Mouse (Mus musculus): ENCODE measurements at regions not wholly inside any gene's neighbourhood (a gene's known extent, or its start where the extent isn't known, plus 50 kb on each side); places are given as distances from the start of the nearest gene placed in this dataset.

- TF ChIP-seq POLR2A (IDR thresholded peaks at IDR 0.05; ENCODE audit: borderline replicate concordance, extremely low read depth, insufficient read depth, insufficient read length) = no peak
- 58% methylated on average over 2 of the region's 2 CpGs for WGBS
- ATAC-seq (ENCODE audit: low FRiP score, low read depth) (no peak), DNase-seq (ENCODE audit: low spot score) (peak; percentile 24)
- Histone ChIP-seq H3K4me1 (ENCODE audit: control insufficient read depth, insufficient read depth, low read length) (peaks cover 8% of the 10 kb centered on the region; the same call in 1 of the 2 replicates), H3K36me3 (ENCODE audit: control insufficient read depth, insufficient read depth, low read length) (no peaks in the 10 kb centered on the region), H3K9me3 (ENCODE audit: control insufficient read depth, low read length) (no peaks in the 10 kb centered on the region), H3K4me2 (replicated peaks; ENCODE audit: low read depth, low read length, severe bottlenecking) (no peak overlapping the region), H3K27ac (replicated peaks; ENCODE audit: low read depth, low read length) (no peak overlapping the region), H3K4me3 (replicated peaks; ENCODE audit: low read length) (no peak overlapping the region), H3K27me3 (ENCODE audit: control insufficient read depth, insufficient read depth, low read length) (no peaks in the 10 kb centered on the region), H3K9ac (ENCODE audit: low read depth, low read length, severe bottlenecking) (no peak overlapping the region)
Measured at GRCm38 (mm10) chr15:52508609-52509008, 1376.1 kb upstream of the Gm7489 start.

- no peak for TF ChIP-seq POLR2A (IDR thresholded peaks at IDR 0.05; ENCODE audit: borderline replicate concordance, extremely low read depth, insufficient read depth, insufficient read length)
- Histone ChIP-seq H3K4me3 (replicated peaks; ENCODE audit: low read length) (no peak overlapping the region), H3K27ac (replicated peaks; ENCODE audit: low read depth, low read length) (no peak overlapping the region), H3K36me3 (ENCODE audit: control insufficient read depth, insufficient read depth, low read length) (no peaks in the 10 kb centered on the region), H3K4me1 (ENCODE audit: control insufficient read depth, insufficient read depth, low read length) (peaks cover 8% of the 10 kb centered on the region; the same call in 1 of the 2 replicates), H3K9ac (ENCODE audit: low read depth, low read length, severe bottlenecking) (no peak overlapping the region), H3K27me3 (ENCODE audit: control insufficient read depth, insufficient read depth, low read length) (no peaks in the 10 kb centered on the region), H3K4me2 (replicated peaks; ENCODE audit: low read depth, low read length, severe bottlenecking) (no peak overlapping the region), H3K9me3 (ENCODE audit: control insufficient read depth, low read length) (no peaks in the 10 kb centered on the region)
- no peak for ATAC-seq (ENCODE audit: low FRiP score, low read depth)
- no peak for DNase-seq (ENCODE audit: low spot score)
- 57% methylated on average over 4 of the region's 4 CpGs for WGBS
Measured at GRCm38 (mm10) chr15:52510137-52510536, 1374.6 kb upstream of the Gm7489 start.

- Histone ChIP-seq H3K9ac (ENCODE audit: low read depth, low read length, severe bottlenecking) (no peak overlapping the region), H3K4me3 (replicated peaks; ENCODE audit: low read length) (no peak overlapping the region), H3K4me1 (ENCODE audit: control insufficient read depth, insufficient read depth, low read length) (no peaks in the 10 kb centered on the region), H3K27me3 (ENCODE audit: control insufficient read depth, insufficient read depth, low read length) (no peaks in the 10 kb centered on the region), H3K36me3 (ENCODE audit: control insufficient read depth, insufficient read depth, low read length) (no peaks in the 10 kb centered on the region), H3K4me2 (replicated peaks; ENCODE audit: low read depth, low read length, severe bottlenecking) (no peak overlapping the region), H3K27ac (replicated peaks; ENCODE audit: low read depth, low read length) (no peak overlapping the region), H3K9me3 (ENCODE audit: control insufficient read depth, low read length) (no peaks in the 10 kb centered on the region)
- DNase-seq (ENCODE audit: low spot score) = no peak
- TF ChIP-seq POLR2A (IDR thresholded peaks at IDR 0.05; ENCODE audit: borderline replicate concordance, extremely low read depth, insufficient read depth, insufficient read length) = no peak
- 93% methylated on average over 2 of the region's 2 CpGs for WGBS
- no peak for ATAC-seq (ENCODE audit: low FRiP score, low read depth)
Measured at GRCm38 (mm10) chr15:52536594-52536993, 1348.1 kb upstream of the Gm7489 start.

GRCm38 (mm10) chr15:52558682-52559081 lies 1326.0 kb upstream of the Gm7489 start:
- no peaks in the 10 kb centered on the region for H3K27me3 ChIP-seq (ENCODE audit: control insufficient read depth, insufficient read depth, low read length)
- ATAC-seq (ENCODE audit: low FRiP score, low read depth) = no peak
- H3K4me2 ChIP-seq (replicated peaks; ENCODE audit: low read depth, low read length, severe bottlenecking) = no peak overlapping the region
- H3K36me3 ChIP-seq (ENCODE audit: control insufficient read depth, insufficient read depth, low read length) = no peaks in the 10 kb centered on the region
- H3K4me1 ChIP-seq (ENCODE audit: control insufficient read depth, insufficient read depth, low read length) = no peaks in the 10 kb centered on the region
- no peak overlapping the region for H3K9ac ChIP-seq (ENCODE audit: low read depth, low read length, severe bottlenecking)
- H3K27ac ChIP-seq (replicated peaks; ENCODE audit: low read depth, low read length) = no peak overlapping the region
- H3K4me3 ChIP-seq (replicated peaks; ENCODE audit: low read length) = no peak overlapping the region
- DNase-seq (ENCODE audit: low spot score) = no peak
- no peaks in the 10 kb centered on the region for H3K9me3 ChIP-seq (ENCODE audit: control insufficient read depth, low read length)
- TF ChIP-seq POLR2A (IDR thresholded peaks at IDR 0.05; ENCODE audit: borderline replicate concordance, extremely low read depth, insufficient read depth, insufficient read length) = no peak

- 78% methylated on average over 1 of the region's 1 CpGs for WGBS
- H3K4me2 ChIP-seq (replicated peaks; ENCODE audit: low read depth, low read length, severe bottlenecking) = no peak overlapping the region
- H3K9me3 ChIP-seq (ENCODE audit: control insufficient read depth, low read length) = no peaks in the 10 kb centered on the region
- DNase-seq (ENCODE audit: low spot score) (no peak), ATAC-seq (ENCODE audit: low FRiP score, low read depth) (no peak)
- no peaks in the 10 kb centered on the region for H3K36me3 ChIP-seq (ENCODE audit: control insufficient read depth, insufficient read depth, low read length)
- H3K27me3 ChIP-seq (ENCODE audit: control insufficient read depth, insufficient read depth, low read length) = no peaks in the 10 kb centered on the region
- no peak for TF ChIP-seq POLR2A (IDR thresholded peaks at IDR 0.05; ENCODE audit: borderline replicate concordance, extremely low read depth, insufficient read depth, insufficient read length)
- no peaks in the 10 kb centered on the region for H3K4me1 ChIP-seq (ENCODE audit: control insufficient read depth, insufficient read depth, low read length)
- no peak overlapping the region for H3K27ac ChIP-seq (replicated peaks; ENCODE audit: low read depth, low read length)
- no peak overlapping the region for H3K4me3 ChIP-seq (replicated peaks; ENCODE audit: low read length)
- H3K9ac ChIP-seq (ENCODE audit: low read depth, low read length, severe bottlenecking) = no peak overlapping the region
Measured at GRCm38 (mm10) chr15:52564078-52564477, 1320.6 kb upstream of the Gm7489 start.

GRCm38 (mm10) chr15:52565449-52565851 lies 1319.3 kb upstream of the Gm7489 start:
- TF ChIP-seq POLR2A (IDR thresholded peaks at IDR 0.05; ENCODE audit: borderline replicate concordance, extremely low read depth, insufficient read depth, insufficient read length) = no peak
- Histone ChIP-seq H3K9ac (ENCODE audit: low read depth, low read length, severe bottlenecking) (no peak overlapping the region), H3K27ac (replicated peaks; ENCODE audit: low read depth, low read length) (no peak overlapping the region), H3K36me3 (ENCODE audit: control insufficient read depth, insufficient read depth, low read length) (no peaks in the 10 kb centered on the region), H3K4me3 (replicated peaks; ENCODE audit: low read length) (no peak overlapping the region), H3K27me3 (ENCODE audit: control insufficient read depth, insufficient read depth, low read length) (no peaks in the 10 kb centered on the region), H3K9me3 (ENCODE audit: control insufficient read depth, low read length) (no peaks in the 10 kb centered on the region), H3K4me1 (ENCODE audit: control insufficient read depth, insufficient read depth, low read length) (no peaks in the 10 kb centered on the region), H3K4me2 (replicated peaks; ENCODE audit: low read depth, low read length, severe bottlenecking) (no peak overlapping the region)
- no peak for ATAC-seq (ENCODE audit: low FRiP score, low read depth)
- DNase-seq (ENCODE audit: low spot score) = no peak
- 45% methylated on average over 5 of the region's 5 CpGs for WGBS
